Mouse (Mus musculus): ENCODE data around the gene Bag1. TPM values are rescaled to one million over a fixed set of nuclear protein-coding genes. Genes with fewer than 3 reads are reported as not detected.
A peak's percentile ranks its signal among the peaks of the same experiment; 100 is the strongest.
"Not testable (repeated sequence)": the region's sequence is repeated elsewhere in the genome, so short reads cannot be mapped to it uniquely, and the experiment has no call there.

Gene Bag1
- polyA plus RNA-seq, 1 experiment from 2014 or later = 199 TPM

DNA sequence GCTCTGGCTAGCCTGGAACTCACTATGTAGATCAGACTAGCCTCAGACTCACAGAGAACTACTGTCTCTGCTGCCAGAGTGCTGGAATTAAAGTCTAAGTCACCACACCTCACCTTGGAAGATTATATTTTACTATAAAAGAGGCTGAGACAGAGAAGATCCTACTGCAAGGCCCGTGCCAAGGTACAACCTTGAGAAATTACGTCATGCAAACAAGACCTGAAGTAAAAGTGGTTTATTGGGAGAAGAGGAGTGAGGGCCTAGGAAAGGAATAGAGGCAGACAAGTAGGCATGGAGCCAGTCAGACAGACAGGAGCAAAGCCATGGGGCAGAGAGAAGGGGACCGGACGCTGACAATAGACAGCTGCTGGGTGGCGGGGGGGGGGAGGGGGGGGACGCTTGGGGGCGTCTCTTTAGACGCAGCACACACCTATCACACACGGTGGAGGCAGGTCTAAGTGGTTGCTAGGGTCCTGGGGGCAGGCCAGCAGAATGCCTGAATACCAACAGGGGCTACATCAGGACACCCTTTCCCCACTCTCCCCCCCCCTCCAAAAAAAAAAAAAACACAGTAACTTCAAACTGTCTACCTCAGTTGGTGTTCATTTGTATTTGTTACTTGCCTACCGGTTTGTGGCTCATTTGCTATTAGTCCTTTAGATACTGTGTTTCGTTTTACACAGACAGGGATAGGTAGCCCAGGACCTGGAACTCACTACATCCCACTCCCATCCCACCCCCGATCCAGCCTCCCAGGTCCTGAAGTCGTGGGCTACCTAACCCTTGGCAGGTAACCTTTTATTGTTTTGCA lies 21.9 kb upstream of the Bag1 start:
- Histone ChIP-seq H3K9me3 (no peaks in the 10 kb centered on the region), H3K4me2 (replicated peaks) (peak overlapping the region; percentile 88), H3K36me3 (peaks cover 27% of the 10 kb centered on the region), H3K9ac (replicated peaks) (peak overlapping the region; percentile 87), H3K27ac (replicated peaks) (peak overlapping the region; percentile 91), H3K27me3 (no peaks in the 10 kb centered on the region), H3K4me1 (peaks cover 26% of the 10 kb centered on the region), H3K4me3 (peak overlapping the region; percentile 87)
- 11% methylated on average over 11 of the region's 13 CpGs for WGBS
- peak; percentile 47 for ATAC-seq (replicated peaks)

GRCm38 (mm10) chr4:40969161-40969560 lies 21.1 kb upstream of the Bag1 start:
- no peak overlapping the region for H3K9ac ChIP-seq (replicated peaks)
- H3K4me1 ChIP-seq = peaks cover 26% of the 10 kb centered on the region
- no peaks in the 10 kb centered on the region for H3K9me3 ChIP-seq
- peaks cover 33% of the 10 kb centered on the region for H3K36me3 ChIP-seq
- no peak for ATAC-seq (replicated peaks)
- 87% methylated on average over 4 of the region's 4 CpGs for WGBS
- no peak overlapping the region for H3K27ac ChIP-seq (replicated peaks)
- H3K4me3 ChIP-seq = no peak overlapping the region
- H3K27me3 ChIP-seq = no peaks in the 10 kb centered on the region
- no peak overlapping the region for H3K4me2 ChIP-seq (replicated peaks)

DNA sequence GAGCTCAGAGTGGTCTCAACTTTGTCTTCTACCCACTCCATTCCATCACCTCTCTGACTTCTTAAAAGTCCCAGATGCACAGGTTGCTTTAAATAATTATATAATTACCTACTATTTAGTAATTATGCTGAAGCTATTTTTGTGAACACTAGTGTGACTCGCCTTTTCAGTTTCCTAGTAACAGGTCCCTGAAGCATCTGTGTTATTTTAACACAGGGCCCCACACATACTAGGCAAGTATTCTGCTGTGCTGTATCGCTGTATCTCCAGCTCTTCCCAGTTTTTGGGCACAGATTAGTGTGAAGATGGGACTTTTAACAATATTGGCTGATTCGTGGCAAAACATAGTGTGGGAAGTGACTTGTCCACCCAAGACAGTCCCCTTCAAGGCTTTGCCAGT lies 15.4 kb upstream of the Bag1 start:
- no peaks in the 10 kb centered on the region for H3K4me1 ChIP-seq
- H3K9ac ChIP-seq (replicated peaks) = no peak overlapping the region
- H3K4me2 ChIP-seq (replicated peaks) = no peak overlapping the region
- no peak for ATAC-seq (replicated peaks)
- no peaks in the 10 kb centered on the region for H3K27me3 ChIP-seq
- H3K27ac ChIP-seq (replicated peaks) = no peak overlapping the region
- WGBS = 83% methylated on average over 3 of the region's 3 CpGs
- peaks cover 84% of the 10 kb centered on the region for H3K36me3 ChIP-seq
- no peaks in the 10 kb centered on the region for H3K9me3 ChIP-seq
- H3K4me3 ChIP-seq = no peak overlapping the region

DNA sequence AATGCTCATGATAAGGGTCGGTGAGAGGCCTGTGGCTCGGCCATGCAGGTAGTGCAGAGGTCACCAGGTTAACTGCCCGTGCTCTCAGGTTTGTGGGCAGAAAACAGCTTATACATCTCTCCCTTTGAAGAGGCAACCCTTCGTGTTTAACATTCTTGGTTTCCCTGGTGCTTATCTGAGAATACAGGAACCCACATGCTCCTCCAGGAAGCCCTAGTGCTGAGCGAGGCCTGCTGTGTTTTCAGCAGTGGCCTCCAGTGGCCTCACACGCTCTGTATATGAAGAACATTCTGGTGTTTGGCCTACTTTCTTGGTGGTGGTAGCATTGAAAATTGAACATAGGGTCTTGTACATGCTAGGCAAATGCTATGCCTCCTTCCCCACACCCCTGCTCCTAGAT lies 7.8 kb upstream of the Bag1 start:
- Histone ChIP-seq H3K9ac (replicated peaks) (no peak overlapping the region), H3K27ac (replicated peaks) (no peak overlapping the region), H3K36me3 (peaks cover 85% of the 10 kb centered on the region), H3K9me3 (no peaks in the 10 kb centered on the region), H3K4me2 (replicated peaks) (no peak overlapping the region), H3K4me3 (no peak overlapping the region), H3K4me1 (no peaks in the 10 kb centered on the region), H3K27me3 (no peaks in the 10 kb centered on the region)
- no peak for ATAC-seq (replicated peaks)
- WGBS = 95% methylated on average over 6 of the region's 6 CpGs

DNA sequence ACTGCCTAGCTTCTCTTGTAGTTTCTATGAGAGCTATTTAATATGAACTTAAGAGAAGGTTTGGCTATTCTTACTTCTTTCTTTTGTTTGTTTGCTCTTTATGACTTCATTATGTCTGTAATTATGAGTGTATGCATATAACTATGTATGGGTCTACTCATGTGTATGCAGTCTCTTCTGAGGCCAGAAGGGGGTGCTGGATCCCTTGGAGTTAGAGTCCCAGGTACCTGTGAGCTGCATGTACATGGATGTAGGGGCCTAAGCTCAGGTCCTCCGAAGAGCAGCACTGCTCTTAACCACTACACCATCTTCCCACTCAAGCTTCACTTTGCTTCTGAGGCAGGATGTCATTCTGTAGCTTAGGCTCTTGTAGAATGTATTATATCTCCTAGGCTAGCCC lies 5.4 kb upstream of the Bag1 start:
- Histone ChIP-seq H3K27me3 (no peaks in the 10 kb centered on the region), H3K4me1 (peaks cover 14% of the 10 kb centered on the region), H3K4me3 (no peak overlapping the region), H3K36me3 (peaks cover 64% of the 10 kb centered on the region), H3K9me3 (no peaks in the 10 kb centered on the region), H3K4me2 (replicated peaks) (no peak overlapping the region), H3K9ac (replicated peaks) (no peak overlapping the region), H3K27ac (replicated peaks) (no peak overlapping the region)
- ATAC-seq (replicated peaks) = no peak
- WGBS = 85% methylated on average over 1 of the region's 1 CpGs

GRCm38 (mm10) chr4:40947565-40948159 lies 432 bp downstream of the Bag1 start:
- peak overlapping the region; percentile 84 for H3K27ac ChIP-seq (replicated peaks)
- peaks cover 28% of the 10 kb centered on the region for H3K4me1 ChIP-seq
- under 1% methylated on average over 40 of the region's 40 CpGs for WGBS
- peak overlapping the region; percentile 87 for H3K4me3 ChIP-seq
- peaks cover 38% of the 10 kb centered on the region for H3K36me3 ChIP-seq
- H3K4me2 ChIP-seq (replicated peaks) = peak overlapping the region; percentile 80
- H3K9ac ChIP-seq (replicated peaks) = peak overlapping the region; percentile 84
- H3K27me3 ChIP-seq = no peaks in the 10 kb centered on the region
- ATAC-seq (replicated peaks) = no peak; the same call in none of the 2 replicates
- no peaks in the 10 kb centered on the region for H3K9me3 ChIP-seq

GRCm38 (mm10) chr4:40946516-40947121 lies 1.5 kb downstream of the Bag1 start:
- Histone ChIP-seq H3K36me3 (peaks cover 41% of the 10 kb centered on the region), H3K9me3 (no peaks in the 10 kb centered on the region), H3K27ac (replicated peaks) (no peak overlapping the region), H3K9ac (replicated peaks) (peak overlapping the region; percentile 84), H3K4me2 (replicated peaks) (peak overlapping the region; percentile 80), H3K4me1 (peaks cover 28% of the 10 kb centered on the region), H3K27me3 (no peaks in the 10 kb centered on the region), H3K4me3 (peak overlapping the region; percentile 87)
- 75% methylated on average over 7 of the region's 7 CpGs for WGBS
- no peak for ATAC-seq (replicated peaks)

DNA sequence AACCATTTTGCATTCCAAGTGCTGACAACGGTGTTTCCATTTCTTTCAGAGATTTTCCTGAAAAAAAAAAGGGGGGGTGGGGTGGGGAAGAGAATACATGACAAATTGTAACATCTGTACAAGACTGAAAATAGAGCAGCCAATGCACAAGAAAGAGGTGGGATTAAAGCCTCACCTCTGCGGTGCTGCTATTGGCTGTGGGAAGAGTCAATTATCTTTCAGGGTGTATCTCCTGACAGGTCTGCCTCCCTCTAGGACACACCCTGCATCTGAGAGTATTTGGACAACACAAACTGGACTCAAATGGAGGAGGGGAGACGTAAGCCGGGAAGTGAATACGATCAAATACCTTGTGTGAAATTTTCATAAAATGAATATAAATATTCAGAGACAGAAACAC lies 4.4 kb downstream of the Bag1 start:
- H3K9me3 ChIP-seq = no peaks in the 10 kb centered on the region
- H3K36me3 ChIP-seq = peaks cover 65% of the 10 kb centered on the region
- H3K9ac ChIP-seq (replicated peaks) = no peak overlapping the region
- no peaks in the 10 kb centered on the region for H3K27me3 ChIP-seq
- no peak overlapping the region for H3K4me2 ChIP-seq (replicated peaks)
- no peak overlapping the region for H3K4me3 ChIP-seq
- H3K4me1 ChIP-seq = peaks cover 14% of the 10 kb centered on the region
- 96% methylated on average over 5 of the region's 5 CpGs for WGBS
- no peak overlapping the region for H3K27ac ChIP-seq (replicated peaks)
- ATAC-seq (replicated peaks) = no peak

DNA sequence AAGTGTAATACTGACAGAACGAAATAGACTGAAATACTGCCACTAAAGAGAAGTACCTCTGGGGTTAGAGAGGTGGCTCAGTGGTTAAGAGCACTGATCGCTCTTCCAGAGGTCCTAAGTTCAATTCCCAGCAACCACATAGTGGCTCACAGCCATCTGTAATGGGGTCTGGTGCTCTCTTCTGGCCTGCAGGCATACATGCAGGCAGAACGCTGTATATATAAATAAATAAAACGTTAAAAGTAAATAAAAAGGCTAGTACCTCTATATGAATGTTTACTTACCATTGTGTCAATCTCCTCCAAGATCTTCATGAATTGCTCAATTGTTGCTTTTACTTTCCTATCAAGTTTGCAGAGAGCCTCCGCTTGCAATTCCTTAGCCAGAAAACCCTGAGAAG lies 9.3 kb downstream of the Bag1 start:
- H3K36me3 ChIP-seq = peaks cover 86% of the 10 kb centered on the region
- no peaks in the 10 kb centered on the region for H3K9me3 ChIP-seq
- no peaks in the 10 kb centered on the region for H3K27me3 ChIP-seq
- no peak overlapping the region for H3K9ac ChIP-seq (replicated peaks)
- WGBS = 97% methylated on average over 5 of the region's 5 CpGs
- no peak for ATAC-seq (replicated peaks)
- no peaks in the 10 kb centered on the region for H3K4me1 ChIP-seq
- no peak overlapping the region for H3K4me2 ChIP-seq (replicated peaks)
- no peak overlapping the region for H3K27ac ChIP-seq (replicated peaks)
- H3K4me3 ChIP-seq = no peak overlapping the region

DNA sequence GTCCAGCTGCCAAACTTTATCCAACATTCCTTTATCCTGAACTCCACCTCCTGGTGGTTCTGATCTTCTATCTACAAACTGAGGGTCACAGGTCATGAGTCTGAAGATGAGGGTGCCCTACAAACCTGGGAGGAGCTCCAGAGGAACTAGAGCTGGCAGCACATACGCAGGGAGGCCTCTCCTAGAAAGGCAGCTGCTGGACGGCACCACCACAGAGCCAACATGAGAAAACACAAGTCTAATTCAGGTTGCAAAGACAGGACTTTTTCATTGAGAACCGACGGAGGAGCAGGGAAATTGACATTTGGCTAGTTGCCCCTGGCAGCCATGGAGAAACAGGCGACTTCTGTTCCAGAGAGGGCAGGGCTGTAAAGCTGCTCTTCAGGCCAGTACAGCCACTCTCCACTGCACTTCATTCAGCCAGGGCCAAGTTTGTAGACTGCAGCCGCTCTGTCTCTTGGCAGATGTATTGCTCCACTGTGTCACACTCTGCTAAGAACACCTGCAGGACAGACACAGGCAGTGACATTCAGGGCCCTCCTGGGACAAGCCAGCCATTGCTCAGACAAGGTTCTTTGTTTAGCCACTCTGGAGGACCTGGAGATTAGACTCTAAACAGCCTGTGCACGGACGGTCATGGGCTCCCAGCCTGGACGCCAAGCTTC lies 11.8 kb downstream of the Bag1 start:
- Histone ChIP-seq H3K4me2 (replicated peaks) (no peak overlapping the region), H3K4me3 (no peak overlapping the region), H3K4me1 (no peaks in the 10 kb centered on the region), H3K27me3 (no peaks in the 10 kb centered on the region), H3K36me3 (peaks cover 78% of the 10 kb centered on the region), H3K27ac (replicated peaks) (no peak overlapping the region), H3K9me3 (no peaks in the 10 kb centered on the region), H3K9ac (replicated peaks) (no peak overlapping the region)
- WGBS = 79% methylated on average over 9 of the region's 9 CpGs
- ATAC-seq (replicated peaks) = 0 out of 2 replicates have a peak, but pooled peaks have one; percentile 32

- not testable (repeated sequence) for H3K4me3 ChIP-seq; H3K27ac ChIP-seq (replicated peaks); ATAC-seq (replicated peaks); H3K9me3 ChIP-seq; H3K9ac ChIP-seq (replicated peaks); H3K27me3 ChIP-seq; H3K4me1 ChIP-seq; H3K4me2 ChIP-seq (replicated peaks)
- 92% methylated on average over 3 of the region's 3 CpGs for WGBS
- peaks cover 59% of the 10 kb centered on the region for H3K36me3 ChIP-seq
Measured at GRCm38 (mm10) chr4:40934369-40934768, 13.7 kb downstream of the Bag1 start.

GRCm38 (mm10) chr4:40933694-40934093 lies 14.4 kb downstream of the Bag1 start:
- no peak overlapping the region for H3K4me3 ChIP-seq
- no peak for ATAC-seq (replicated peaks)
- no peak overlapping the region for H3K9ac ChIP-seq (replicated peaks)
- no peak overlapping the region for H3K27ac ChIP-seq (replicated peaks)
- WGBS = 95% methylated on average over 5 of the region's 5 CpGs
- H3K9me3 ChIP-seq = no peaks in the 10 kb centered on the region
- peaks cover 52% of the 10 kb centered on the region for H3K36me3 ChIP-seq
- H3K4me1 ChIP-seq = no peaks in the 10 kb centered on the region
- no peak overlapping the region for H3K4me2 ChIP-seq (replicated peaks)
- no peaks in the 10 kb centered on the region for H3K27me3 ChIP-seq

Data from forebrain, embryonic 15.5 days (tissue).